Mouse (Mus musculus) spleen, postnatal 14 days (tissue): Measurements from ENCODE around the gene Commd3.

Experiments
- DNase-seq, 2 experiments: peaks; one replicate each; pipeline ENCODE4 v3.0.0; 2021 to 2022; ENCODE audit warnings: low spot score in 2 of 2

Commd3 gene

DNA sequence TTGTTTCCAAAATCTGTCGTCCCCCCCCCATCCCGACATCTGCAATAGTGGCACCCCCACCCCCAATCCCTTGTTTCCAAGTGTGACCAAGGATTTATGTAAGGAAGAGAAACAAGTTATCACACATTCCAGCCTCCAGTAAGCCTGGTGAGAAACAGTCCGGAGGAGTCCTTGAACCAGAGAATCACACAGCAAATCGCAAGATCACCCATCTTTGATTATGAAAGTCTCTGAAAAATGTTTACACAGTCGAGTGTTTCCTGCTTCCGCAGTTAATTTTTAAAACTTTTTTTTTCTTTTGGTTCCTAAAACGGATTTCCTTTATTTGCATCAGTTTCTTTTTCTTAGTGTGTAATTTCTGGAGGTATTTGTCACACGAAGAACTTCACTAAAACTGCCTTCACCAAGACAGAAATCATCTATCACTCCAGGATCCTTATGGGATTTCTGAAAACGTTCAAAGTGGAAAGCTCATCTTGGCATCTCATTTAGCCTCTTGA lies 15.5 kb downstream of the Commd3 start:
- DNase-seq: no peak

GRCm38 (mm10) chr2:18688286-18688685 lies 16.1 kb downstream of the Commd3 start:
- DNase-seq: no peak

DNA sequence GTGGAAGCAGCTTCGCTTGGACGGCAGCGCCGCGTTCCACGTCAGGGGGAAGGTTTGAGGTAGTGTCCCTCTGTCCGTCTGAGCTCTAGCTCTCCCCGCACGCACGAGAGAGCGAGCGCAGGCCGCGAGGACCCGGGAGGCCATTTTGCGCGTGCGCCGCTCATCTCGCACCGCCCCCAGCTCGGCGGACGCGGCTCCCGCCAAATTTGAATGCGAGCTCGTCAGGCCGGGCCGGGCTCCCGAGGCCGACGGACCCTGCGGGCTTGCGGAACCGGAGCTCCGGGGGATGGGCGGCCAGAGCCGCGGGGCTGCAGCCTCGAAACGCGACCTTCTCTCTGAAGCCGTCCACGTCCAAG lies 16.5 kb downstream of the Commd3 start:
- DNase-seq: peak; percentile 37 to 67

DNA sequence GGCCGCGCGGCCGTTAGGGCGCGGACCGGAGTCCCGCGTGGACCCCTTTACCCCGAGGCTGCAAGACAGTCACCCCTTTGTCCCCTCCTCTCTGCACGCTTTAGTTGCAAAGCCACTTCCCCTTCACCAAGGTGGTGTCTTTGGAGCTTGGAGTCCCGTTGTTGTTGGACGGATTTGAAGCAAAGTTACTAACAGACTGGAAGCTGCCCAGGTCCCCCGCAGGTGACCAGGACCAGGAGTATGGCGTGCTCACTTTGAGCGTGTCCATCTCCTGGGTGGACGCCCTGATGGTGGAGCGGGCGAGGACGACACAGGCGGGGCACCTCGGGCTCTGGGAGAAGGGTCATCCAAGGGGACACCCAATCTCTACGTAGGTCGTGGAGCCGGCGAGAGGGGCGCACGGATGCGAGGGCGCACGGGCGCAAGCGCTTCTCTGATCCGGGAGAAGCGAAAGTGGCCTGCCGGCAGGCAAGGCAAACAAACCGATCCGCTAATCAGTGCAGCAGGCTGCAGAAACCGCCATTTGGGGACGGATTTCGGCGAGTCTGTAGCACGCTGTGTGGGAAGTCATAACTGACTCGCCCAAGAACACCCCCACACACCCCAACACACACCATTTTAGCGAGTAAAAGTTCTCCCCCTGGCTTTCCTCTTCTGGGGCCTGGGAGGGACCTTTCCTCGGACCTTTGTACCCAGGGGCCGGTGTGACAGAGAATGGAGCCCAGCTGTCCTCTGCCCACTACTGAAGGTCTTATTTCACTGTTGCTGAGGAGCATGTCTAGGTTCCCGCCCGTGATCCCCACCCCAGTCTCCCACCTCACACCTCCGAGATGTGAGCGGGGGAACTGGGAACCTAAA lies 17.1 kb downstream of the Commd3 start:
- no peak for DNase-seq

- DNase-seq: no peak
Measured at GRCm38 (mm10) chr2:18690055-18690691, 18.0 kb downstream of the Commd3 start.

- no peak for DNase-seq
Measured at GRCm38 (mm10) chr2:18690756-18691155, 18.6 kb downstream of the Commd3 start.

DNA sequence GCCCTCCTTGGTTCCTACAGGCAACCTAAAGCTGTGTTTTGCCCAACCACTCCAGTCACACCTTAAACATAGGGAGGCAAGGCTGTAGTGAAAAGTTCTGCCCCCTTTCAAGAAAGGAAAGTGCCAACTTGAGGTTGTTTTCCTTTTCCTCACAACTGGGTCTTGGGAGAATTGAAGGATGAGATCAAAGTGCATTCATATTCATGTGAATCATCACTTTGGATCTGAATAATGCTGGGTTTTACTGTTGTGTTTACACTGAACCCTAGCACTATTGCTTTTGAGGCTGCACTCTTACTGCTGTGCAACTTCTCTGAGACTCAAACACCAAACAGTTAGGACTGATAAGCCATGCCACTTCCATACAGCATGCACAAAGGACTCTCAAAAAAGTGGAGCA lies 19.8 kb downstream of the Commd3 start:
- no peak for DNase-seq

DNA sequence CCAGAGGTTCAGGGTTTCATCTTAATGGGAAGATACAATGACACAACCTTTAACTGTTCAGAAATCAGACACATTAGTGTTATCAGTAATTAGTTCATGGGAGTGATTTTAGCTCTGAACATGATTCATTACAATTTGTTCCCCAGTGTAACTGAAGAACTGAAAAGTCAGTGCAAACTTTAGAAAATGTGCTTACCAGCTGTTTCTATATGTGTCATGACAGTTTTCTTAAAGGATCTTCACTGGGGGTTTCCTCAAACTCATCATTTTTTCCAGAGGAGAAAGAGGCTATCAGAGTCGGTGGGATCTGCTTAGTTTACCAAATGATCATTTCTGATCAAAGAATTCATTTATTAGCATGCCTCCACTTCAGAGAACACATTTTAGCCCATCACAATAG lies 20.4 kb downstream of the Commd3 start:
- DNase-seq: no peak

DNA sequence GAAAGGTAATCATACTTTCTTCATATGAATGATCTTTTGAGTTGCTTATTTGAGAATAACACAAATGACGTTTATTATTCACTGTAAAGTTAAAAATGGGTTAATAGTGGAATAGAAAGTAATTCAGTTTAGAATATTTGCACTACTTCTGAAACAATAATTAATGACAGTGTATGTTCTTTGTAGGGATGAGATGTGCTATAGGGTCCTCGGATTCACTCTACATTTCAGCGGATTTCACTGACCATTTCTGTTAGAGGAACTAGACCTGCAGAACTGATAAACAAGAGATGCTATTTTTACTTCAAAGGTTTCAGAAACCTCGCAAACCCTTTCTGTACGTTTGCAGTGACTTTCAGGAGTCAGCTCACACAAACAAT lies 21.3 kb downstream of the Commd3 start:
- DNase-seq: no peak

DNA sequence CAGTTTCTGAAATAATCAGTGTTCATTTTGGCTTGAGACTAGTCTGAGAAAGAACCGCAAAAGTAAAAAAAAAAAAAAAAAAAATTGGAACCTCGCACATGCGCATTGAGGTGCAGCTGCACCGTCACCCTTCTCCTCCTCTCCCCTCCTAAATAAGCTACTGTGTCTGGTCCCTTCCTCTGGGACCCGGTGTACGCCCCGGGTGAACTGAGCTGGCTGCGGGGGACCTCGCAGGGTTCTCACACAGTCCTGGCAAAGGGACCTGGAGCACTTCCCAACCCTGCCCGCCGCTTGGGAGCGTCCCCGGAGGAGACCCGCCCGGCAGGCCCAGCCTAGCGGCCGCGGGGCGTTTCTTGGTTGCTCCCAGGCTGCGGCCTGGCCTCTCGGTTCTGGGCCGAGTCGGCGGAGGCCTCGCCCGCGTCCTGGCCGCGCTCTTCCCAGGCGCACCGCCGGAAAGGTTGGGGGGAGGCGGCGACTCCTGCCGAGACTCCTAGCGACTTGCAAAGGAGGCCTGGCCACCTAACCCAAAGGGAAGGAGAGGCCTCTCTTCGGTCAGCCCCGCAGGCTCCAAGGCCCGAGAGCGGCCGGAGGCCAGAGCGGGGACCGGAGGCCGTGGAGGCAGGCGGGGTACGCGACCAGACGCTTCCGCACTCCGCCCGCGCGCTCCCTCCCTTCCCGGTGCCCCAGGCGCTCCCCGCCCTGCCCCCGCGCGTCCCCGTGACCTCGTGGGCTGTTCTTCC lies 21.9 kb downstream of the Commd3 start, which contains the start of gene Spag6:
Spag6 (plus strand) TSS at position 162 of the 740 bp plus-strand sequence.
- DNase-seq: peak in 1 of 2 experiments; percentile 13

- no peak for DNase-seq
Measured at GRCm38 (mm10) chr2:18694611-18694950, 22.4 kb downstream of the Commd3 start.

DNA sequence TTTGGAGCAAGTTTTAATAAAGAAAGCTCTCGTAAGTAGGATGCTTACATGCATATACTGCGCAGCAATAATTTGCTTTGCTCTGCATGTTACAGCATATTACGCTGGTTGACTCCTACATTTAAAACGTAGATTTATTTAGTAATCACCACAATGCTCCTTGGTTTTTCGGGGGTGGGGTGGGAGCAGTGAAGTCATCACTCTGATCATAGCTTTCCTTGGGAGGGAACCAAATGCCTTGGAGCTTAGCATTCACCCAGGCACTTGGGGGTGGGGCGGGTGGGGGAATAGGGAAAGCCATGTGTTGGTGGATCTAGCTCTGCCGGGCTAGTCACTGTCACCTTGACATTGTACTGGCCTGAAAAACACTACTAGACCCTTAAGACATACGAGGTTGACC lies 23.0 kb downstream of the Commd3 start:
- no peak for DNase-seq

- DNase-seq: no peak
Measured at GRCm38 (mm10) chr2:18695629-18696150, 23.5 kb downstream of the Commd3 start.

- no peak for DNase-seq
Measured at GRCm38 (mm10) chr2:18697591-18698244, 25.5 kb downstream of the Commd3 start.

DNA sequence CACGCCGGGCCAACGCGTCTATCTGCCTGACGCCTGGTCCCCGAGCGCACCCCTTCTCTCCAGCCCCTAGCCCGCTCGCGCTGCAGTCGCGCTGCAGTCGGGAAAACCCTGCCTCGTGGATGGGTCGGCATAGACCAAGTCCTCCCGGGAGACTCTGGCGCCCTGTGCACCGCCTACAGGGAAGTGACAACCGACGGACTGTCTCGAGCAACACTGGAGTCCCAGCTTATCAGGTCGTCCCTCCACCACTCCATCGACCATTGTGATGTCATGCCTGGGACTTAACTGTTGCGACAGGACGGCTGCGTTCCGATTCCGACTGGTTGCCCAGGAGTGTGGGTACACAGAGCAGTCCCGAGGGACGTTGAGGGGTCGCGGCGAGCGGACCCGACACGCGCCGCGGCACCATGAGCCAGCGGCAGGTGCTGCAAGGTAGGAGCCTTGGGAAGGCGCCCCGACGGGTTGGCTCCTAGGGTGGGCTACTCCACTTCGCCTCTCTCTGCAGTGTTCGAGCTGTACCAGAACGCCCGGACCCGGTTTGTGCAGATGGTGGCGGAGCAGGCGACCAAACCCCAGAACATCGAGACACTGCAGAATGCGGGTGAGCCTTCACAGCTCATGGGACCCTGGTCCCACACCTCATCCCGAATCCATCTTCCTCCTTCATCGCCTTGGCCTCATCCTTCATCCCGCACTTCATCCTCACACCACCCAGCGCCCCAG lies 26.6 kb downstream of the Commd3 start:
- no peak for DNase-seq

DNA sequence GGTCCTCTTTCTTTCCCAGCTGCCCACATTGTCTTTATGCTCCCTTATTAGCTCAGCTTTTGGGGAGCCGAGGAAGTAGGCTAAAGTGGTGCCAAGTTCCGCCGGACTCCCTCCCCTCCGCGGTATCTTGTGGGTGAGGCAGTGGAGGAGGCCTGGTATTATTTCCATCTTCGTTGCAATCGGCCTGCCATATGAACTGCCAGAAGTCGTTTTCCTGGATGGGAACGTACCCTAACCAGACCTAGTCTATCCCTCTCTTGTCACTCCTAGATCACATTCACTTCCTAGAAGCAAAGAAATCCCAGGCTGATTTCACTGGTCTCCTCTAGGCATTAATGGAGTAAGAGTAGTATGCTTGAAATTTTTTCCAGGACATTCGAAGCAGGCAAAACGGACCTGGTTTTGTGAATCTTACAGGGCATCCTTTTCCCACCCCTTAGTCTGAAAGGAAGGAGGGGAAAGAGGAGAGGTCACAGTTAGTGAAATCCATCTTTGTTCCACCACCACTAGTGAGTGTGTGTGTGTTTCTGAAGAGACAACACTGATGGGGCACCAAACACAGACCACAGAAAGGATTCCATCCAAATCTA lies 27.3 kb downstream of the Commd3 start:
- DNase-seq: no peak

GRCm38 (mm10) chr2:18710356-18710755 lies 38.2 kb downstream of the Commd3 start:
- DNase-seq: no peak

- no peak for DNase-seq
Measured at GRCm38 (mm10) chr2:18713071-18713470, 40.9 kb downstream of the Commd3 start.

DNA sequence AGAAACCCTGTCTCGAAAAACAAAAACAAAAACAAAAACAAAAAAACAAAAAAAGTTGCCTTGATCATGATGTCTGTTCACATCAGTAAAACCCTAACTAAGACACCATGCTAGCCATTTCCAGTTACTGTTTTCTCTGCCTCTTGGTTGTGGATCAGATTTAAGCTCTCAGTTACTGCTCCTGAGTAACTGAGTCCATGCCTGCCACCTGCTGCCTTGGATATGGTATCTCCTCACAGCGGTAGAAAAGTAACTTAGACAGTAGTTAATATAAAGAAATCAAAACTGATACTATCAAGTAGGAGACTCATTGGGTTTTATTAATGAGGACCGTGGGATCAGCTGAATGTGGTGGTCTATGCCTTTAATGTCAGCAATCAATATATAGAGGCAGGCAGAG lies 42.2 kb downstream of the Commd3 start:
- no peak for DNase-seq

- DNase-seq: no peak
Measured at GRCm38 (mm10) chr2:18718521-18718920, 46.3 kb downstream of the Commd3 start.
